Mouse (Mus musculus): ENCODE results near the gene St6gal1.

- TF ChIP-seq POLR2A (IDR thresholded peaks at IDR 0.05; ENCODE audit: borderline replicate concordance, control insufficient read depth, low read depth, low read length) = no peak
- no peak for TF ChIP-seq CTCF (IDR thresholded peaks at IDR 0.05; ENCODE audit: control insufficient read depth, insufficient read depth, low read length)
Measured at GRCm38 (mm10) chr16:23272521-23273230, 48.1 kb downstream of the St6gal1 start.

All from bone marrow, adult 2 months (tissue).